Mouse (Mus musculus) lung, adult 2 months (tissue): ENCODE results near the gene Slc47a2.
A peak's percentile ranks its signal among the peaks of the same experiment; 100 is the strongest.

Source experiments
- CTCF ChIP-seq: fragments of 200-500 bp; IDR thresholded peaks from 2 replicates; pipeline ENCODE4 v1.5.1; 2011; ENCODE audit warnings: mild to moderate bottlenecking, low read length, control low read depth; ENCODE audit not compliant: insufficient read depth
- POLR2A ChIP-seq: fragments of 200-500 bp; IDR thresholded peaks from 2 replicates; pipeline ENCODE4 v1.6.1; 2011; ENCODE audit warnings: low read depth, mild to moderate bottlenecking, control low read depth, low read length, borderline replicate concordance; ENCODE audit errors: extremely low read depth

DNA sequence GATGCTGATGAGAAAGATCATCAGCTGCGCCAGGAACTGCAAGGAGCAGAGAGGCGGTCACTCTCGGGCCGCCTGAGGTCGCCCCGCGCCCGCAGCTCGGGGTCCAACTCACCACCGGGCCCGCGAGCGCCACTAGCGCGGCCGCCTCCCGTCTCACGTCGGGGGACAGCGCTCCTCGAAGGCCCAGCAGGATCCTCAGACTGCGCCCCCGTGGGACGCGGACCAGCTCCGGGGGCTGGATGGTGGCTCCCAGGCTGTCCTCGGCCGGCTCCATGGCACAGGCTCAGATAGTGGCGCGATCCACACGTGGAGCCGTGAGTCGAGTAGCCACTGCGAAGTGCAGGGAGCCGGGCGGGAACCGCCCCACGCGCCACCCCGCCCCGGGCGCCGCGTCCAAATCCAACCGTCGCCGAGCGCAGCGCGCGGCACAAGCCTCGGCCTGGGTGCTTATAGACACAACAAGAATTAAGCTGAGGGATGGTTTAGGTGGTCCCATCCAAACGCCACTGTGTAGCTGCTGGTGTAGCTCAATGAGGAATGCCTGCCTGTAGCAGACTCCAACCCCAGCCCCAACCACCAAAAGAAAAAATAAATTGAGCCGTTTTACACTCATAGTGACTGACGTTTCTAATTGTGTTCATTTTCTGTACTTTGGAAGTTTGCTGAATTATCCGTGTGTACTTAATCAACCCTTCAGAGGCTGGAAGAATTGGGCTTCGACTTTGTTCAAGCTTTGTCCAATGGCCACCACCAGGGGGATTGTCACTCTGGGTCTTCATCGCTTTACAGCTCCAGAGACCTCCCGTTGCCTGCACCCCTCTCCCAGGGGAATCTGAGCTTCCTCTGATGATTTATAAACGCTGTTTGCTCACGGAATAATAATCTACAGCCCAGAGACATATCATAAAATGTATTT lies at the start of gene Slc47a2:
- TF ChIP-seq POLR2A (no peak), CTCF (peak; percentile 24; the same call in 1 of the 2 replicates)
